Mouse (Mus musculus) embryonic fibroblast, embryonic 13.5 days (primary cell): Measurements from ENCODE around the gene Creb1.

Source experiments
- CTCF ChIP-seq: IDR thresholded peaks from 2 replicates; pipeline ENCODE4 v1.5.1; 2011; ENCODE audit warnings: mild to moderate bottlenecking, control low read depth, low read length, moderate library complexity, borderline replicate concordance; ENCODE audit not compliant: insufficient read depth
- POLR2A ChIP-seq: IDR thresholded peaks from 2 replicates; pipeline ENCODE4 v1.6.1; 2011; ENCODE audit warnings: low read depth, mild to moderate bottlenecking, control low read depth, low read length, moderate library complexity

- TF ChIP-seq CTCF, result no peak
- no peak for TF ChIP-seq POLR2A
Measured at GRCm38 (mm10) chr1:64601242-64601842, 68.9 kb downstream of the Creb1 start.
